ENCODE assay signal across 9 mouse cellular contexts in the genomic region with DNA sequence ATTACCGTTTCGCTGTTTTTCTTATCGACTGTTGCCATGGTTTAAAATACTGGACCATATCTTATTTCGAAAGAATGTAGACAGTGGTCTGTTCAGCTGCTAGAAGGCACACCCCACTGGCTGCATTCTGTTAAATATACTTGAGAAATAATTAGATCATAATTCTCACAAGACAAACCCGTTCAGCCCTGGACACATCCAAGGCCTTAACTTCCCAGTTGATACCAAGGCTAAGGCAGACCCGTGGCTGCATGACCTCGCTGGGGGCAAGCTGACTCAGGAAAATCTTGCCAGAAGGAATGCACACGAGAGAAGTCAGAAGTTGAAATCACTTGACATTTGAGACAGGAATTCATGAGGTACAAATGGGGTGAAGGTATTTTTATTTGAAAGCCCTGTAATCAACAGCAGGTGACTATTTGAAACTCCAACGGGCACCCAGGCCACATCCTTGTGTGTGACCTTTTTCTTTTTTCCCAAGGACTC. TPM values are rescaled to one million over a fixed set of nuclear protein-coding genes. Genes with fewer than 3 reads are reported as not detected.
A peak's percentile ranks its signal among the peaks of the same experiment; 100 is the strongest.
DNase-seq lines count a peak whose midpoint lies in the region; ATAC-seq lines count a peak whose summit lies in the region.
"Had no signal": no experiment of that assay in that cellular context is flagged by ENCODE, and none has a peak within 500 bp of the region (broad histone marks: within the 10 kb centered on the region; RNA-seq: fewer than 3 reads in every experiment).

No protein-coding gene starts in this region.

- H3K4me3 ChIP-seq in heart, embryonic 16.5 days (ENCODE audit: low read length): no peak overlapping the region
- no peak overlapping the region for H3K4me3 ChIP-seq in embryonic facial prominence, embryonic 10.5 days
- peak overlapping the region; percentile 29; the same call in 1 of the 2 replicates for H3K4me3 ChIP-seq in limb, embryonic 10.5 days
- no peak overlapping the region for H3K4me3 ChIP-seq in forebrain, embryonic 12.5 days (replicated peaks)
- H3K4me3 ChIP-seq: midbrain, embryonic 15.5 days had no signal

- WGBS in heart, embryonic 16.5 days: 33% methylated on average over 9 of the region's 9 CpGs
- 29% methylated on average over 9 of the region's 9 CpGs for WGBS in embryonic facial prominence, embryonic 10.5 days
- 16% methylated on average over 9 of the region's 9 CpGs for WGBS in limb, embryonic 10.5 days
- WGBS in forebrain, embryonic 12.5 days: 78% methylated on average over 9 of the region's 9 CpGs

- no peaks in the 10 kb centered on the region for H3K9me3 ChIP-seq in heart, embryonic 16.5 days (replicated peaks; ENCODE audit: control insufficient read depth, low read length)
- H3K9me3 ChIP-seq in embryonic facial prominence, embryonic 10.5 days: no peaks in the 10 kb centered on the region
- H3K9me3 ChIP-seq in limb, embryonic 10.5 days (replicated peaks): no peaks in the 10 kb centered on the region
- no peaks in the 10 kb centered on the region for H3K9me3 ChIP-seq in forebrain, embryonic 12.5 days
- H3K9me3 ChIP-seq: midbrain, embryonic 15.5 days had no signal

- H3K9ac ChIP-seq in heart, embryonic 16.5 days (ENCODE audit: low read length): no peak overlapping the region
- no peak overlapping the region for H3K9ac ChIP-seq in forebrain, embryonic 12.5 days
- H3K9ac ChIP-seq: midbrain, embryonic 15.5 days had no signal

- H3K4me2 ChIP-seq in heart, embryonic 16.5 days (ENCODE audit: low read depth, low read length): no peak overlapping the region
- H3K4me2 ChIP-seq in forebrain, embryonic 12.5 days: no peak overlapping the region
- H3K4me2 ChIP-seq: midbrain, embryonic 15.5 days had no signal

- no peaks in the 10 kb centered on the region for H3K27me3 ChIP-seq in heart, embryonic 16.5 days (ENCODE audit: control insufficient read depth, insufficient read depth, low read length)
- H3K27me3 ChIP-seq in embryonic facial prominence, embryonic 10.5 days (replicated peaks; ENCODE audit: low read depth, poor library complexity, severe bottlenecking): no peaks in the 10 kb centered on the region
- H3K27me3 ChIP-seq in limb, embryonic 10.5 days (ENCODE audit: low read depth, poor library complexity, severe bottlenecking): no peaks in the 10 kb centered on the region
- no peaks in the 10 kb centered on the region for H3K27me3 ChIP-seq in forebrain, embryonic 12.5 days
- H3K27me3 ChIP-seq: midbrain, embryonic 15.5 days had no signal

- H3K27ac ChIP-seq in heart, embryonic 16.5 days (ENCODE audit: low read length): peak overlapping the region; percentile 33
- H3K27ac ChIP-seq in embryonic facial prominence, embryonic 10.5 days (replicated peaks): peak overlapping the region; percentile 85
- peak overlapping the region; percentile 81 for H3K27ac ChIP-seq in limb, embryonic 10.5 days
- no peak overlapping the region for H3K27ac ChIP-seq in forebrain, embryonic 12.5 days
- H3K27ac ChIP-seq: midbrain, embryonic 15.5 days had no signal

- ATAC-seq in heart, embryonic 16.5 days (replicated peaks; ENCODE audit: extremely low read depth, insufficient read depth, low FRiP score): peak; percentile 46; the same call in 1 of the 2 replicates
- ATAC-seq in forebrain, embryonic 12.5 days (ENCODE audit: low FRiP score): no peak
- ATAC-seq: midbrain, embryonic 15.5 days had no signal

- H3K36me3 ChIP-seq in heart, embryonic 16.5 days (ENCODE audit: control insufficient read depth, insufficient read depth): peaks cover 8% of the 10 kb centered on the region; the same call in 1 of the 2 replicates
- peaks cover 9% of the 10 kb centered on the region for H3K36me3 ChIP-seq in embryonic facial prominence, embryonic 10.5 days (replicated peaks)
- H3K36me3 ChIP-seq in limb, embryonic 10.5 days: peaks cover 3% of the 10 kb centered on the region; the same call in 1 of the 2 replicates
- H3K36me3 ChIP-seq in forebrain, embryonic 12.5 days (replicated peaks): peaks cover 7% of the 10 kb centered on the region; the same call in 1 of the 2 replicates
- H3K36me3 ChIP-seq: midbrain, embryonic 15.5 days had no signal

- peaks cover 14% of the 10 kb centered on the region for H3K4me1 ChIP-seq in heart, embryonic 16.5 days (ENCODE audit: control insufficient read depth, insufficient read depth, low read length)
- peaks cover 41% of the 10 kb centered on the region for H3K4me1 ChIP-seq in embryonic facial prominence, embryonic 10.5 days
- H3K4me1 ChIP-seq in limb, embryonic 10.5 days: peaks cover 28% of the 10 kb centered on the region
- H3K4me1 ChIP-seq in forebrain, embryonic 12.5 days: peaks cover 5% of the 10 kb centered on the region
- H3K4me1 ChIP-seq: midbrain, embryonic 15.5 days had no signal

- DNase-seq in heart, adult 9 months (ENCODE audit: low spot score in 2 of 2): no peak
- peak; percentile 30 for DNase-seq in Muller cell, postnatal 12 days (ENCODE audit: inconsistent ontology term)
- DNase-seq in embryonic facial prominence, embryonic 10.5 days (ENCODE audit: low spot score): peak; percentile 79
- DNase-seq in limb, embryonic 10.5 days (ENCODE audit: low spot score): peak; percentile 65
- no peak for DNase-seq in c-Kit-positive CD71-positive TER-119-positive erythroid progenitor cells, embryonic 14.5 days (ENCODE audit: low spot score)
- DNase-seq in cerebellum, adult 11 months: no peak

RNA-seq across cellular contexts. Expression of gene Tubd1, which starts 25.5 kb away (rescaled TPM):
- polyA plus RNA-seq in heart, embryonic 16.5 days (2015; fragmentation: Nextera tagmentation; extraction: Ambion mirVana): 13.6 and 14.3 TPM in 2 replicates
- 13.2 and 14.8 TPM in 2 replicates for polyA plus RNA-seq in embryonic facial prominence, embryonic 10.5 days (2016; fragmentation: Nextera tagmentation; extraction: Ambion mirVana)
- polyA plus RNA-seq in limb, embryonic 10.5 days (2016; fragmentation: Nextera tagmentation; extraction: Ambion mirVana): 9.8 and 10.8 TPM in 2 replicates
- polyA plus RNA-seq in forebrain, embryonic 12.5 days (2016; fragmentation: Nextera tagmentation; extraction: Ambion mirVana): 10.7 and 11.0 TPM in 2 replicates

RNA-seq across cellular contexts. Expression of gene Rps6kb1, which starts 25.7 kb away (rescaled TPM):
- 39.8 and 40.8 TPM in 2 replicates for polyA plus RNA-seq in heart, embryonic 16.5 days (2015; fragmentation: Nextera tagmentation; extraction: Ambion mirVana)
- 63.0 and 66.9 TPM in 2 replicates for polyA plus RNA-seq in embryonic facial prominence, embryonic 10.5 days (2016; fragmentation: Nextera tagmentation; extraction: Ambion mirVana)
- 47.3 and 64.3 TPM in 2 replicates for polyA plus RNA-seq in limb, embryonic 10.5 days (2016; fragmentation: Nextera tagmentation; extraction: Ambion mirVana)
- 65.2 and 69.9 TPM in 2 replicates for polyA plus RNA-seq in forebrain, embryonic 12.5 days (2016; fragmentation: Nextera tagmentation; extraction: Ambion mirVana)

Comparison
In these comparisons a context has a peak if more than half of its experiments do, and no peak if none do; other contexts are left out.
1. DNase-seq: peak in Muller cell, postnatal 12 days (single experiment), embryonic facial prominence, embryonic 10.5 days (single experiment) and limb, embryonic 10.5 days (single experiment); none in heart, adult 9 months (0 of 2), c-Kit-positive CD71-positive TER-119-positive erythroid progenitor cells, embryonic 14.5 days (single experiment) and cerebellum, adult 11 months (single experiment).